Mouse (Mus musculus) forebrain, embryonic 12.5 days (tissue): ENCODE results near the gene Mlxipl. TPM values are rescaled to one million over a fixed set of nuclear protein-coding genes. Genes with fewer than 3 reads are reported as not detected.
A peak's percentile ranks its signal among the peaks of the same experiment; 100 is the strongest.

Experiments used
- ATAC-seq: fragments of 200-750 bp; cut with Nextera tagmentation; 2 replicates; pipeline ENCODE4 v1.8.0; 2017; ENCODE audit warnings: moderate TSS enrichment; ENCODE audit not compliant: low FRiP score
- H3K27ac ChIP-seq: fragments of 300-500 bp; sonication (generic); 2 replicates; pipeline ENCODE4 v1.5.1; 2016; ENCODE audit warnings: mild to moderate bottlenecking
- H3K27me3 ChIP-seq: fragments of 300-500 bp; sonication (generic); 2 replicates; pipeline ENCODE4 v1.6.1; 2016; ENCODE audit warnings: mild to moderate bottlenecking
- H3K36me3 ChIP-seq: fragments of 300-500 bp; sonication (generic); replicated peaks from 2 replicates; pipeline ENCODE4 v1.6.1; 2016; ENCODE audit warnings: mild to moderate bottlenecking
- H3K4me1 ChIP-seq: fragments of 300-500 bp; sonication (generic); 2 replicates; pipeline ENCODE4 v1.6.1; 2016
- H3K4me2 ChIP-seq: fragments of 300-500 bp; sonication (generic); 2 replicates; pipeline ENCODE4 v1.6.1; 2016; ENCODE audit warnings: mild to moderate bottlenecking, moderate library complexity
- H3K4me3 ChIP-seq: fragments of 300-500 bp; sonication (generic); replicated peaks from 2 replicates; pipeline ENCODE4 v1.5.1; 2016; ENCODE audit warnings: mild to moderate bottlenecking
- H3K9ac ChIP-seq: fragments of 300-500 bp; sonication (generic); 2 replicates; pipeline ENCODE4 v1.6.1; 2016; ENCODE audit warnings: mild to moderate bottlenecking
- H3K9me3 ChIP-seq: fragments of 300-500 bp; sonication (generic); 2 replicates; pipeline ENCODE4 v1.6.1; 2016
- WGBS: fragments of 180-500 bp; shearing (Covaris S2); methylation state at CpG from one replicate; pipeline ENCODE4 v1.1.7; 2016; 5-methylcytosine and 5-hydroxymethylcytosine counted together
- polyA plus RNA-seq: library from polyadenylated mRNA; unstranded; fragments of >200 nt; fragmentation: Nextera tagmentation; extraction: Ambion mirVana; gene quantifications from 2 replicates; pipeline ENCODE4 v1.2.1, GENCODE M21; 2016

The Mlxipl gene
- polyA plus RNA-seq, 1 experiment from 2014 or later, result 2.7 TPM

GRCm38 (mm10) chr5:135161650-135162049 is 72.0 kb downstream of the Mlxipl start:
- Histone ChIP-seq H3K27me3 (no peaks in the 10 kb centered on the region), H3K27ac (no peak overlapping the region), H3K4me3 (no peak overlapping the region), H3K36me3 (peaks cover 65% of the 10 kb centered on the region), H3K4me1 (no peaks in the 10 kb centered on the region), H3K4me2 (no peak overlapping the region), H3K9me3 (no peaks in the 10 kb centered on the region), H3K9ac (no peak overlapping the region)
- ATAC-seq, result no peak
- WGBS, result 92% methylated on average over 7 of the region's 7 CpGs

DNA sequence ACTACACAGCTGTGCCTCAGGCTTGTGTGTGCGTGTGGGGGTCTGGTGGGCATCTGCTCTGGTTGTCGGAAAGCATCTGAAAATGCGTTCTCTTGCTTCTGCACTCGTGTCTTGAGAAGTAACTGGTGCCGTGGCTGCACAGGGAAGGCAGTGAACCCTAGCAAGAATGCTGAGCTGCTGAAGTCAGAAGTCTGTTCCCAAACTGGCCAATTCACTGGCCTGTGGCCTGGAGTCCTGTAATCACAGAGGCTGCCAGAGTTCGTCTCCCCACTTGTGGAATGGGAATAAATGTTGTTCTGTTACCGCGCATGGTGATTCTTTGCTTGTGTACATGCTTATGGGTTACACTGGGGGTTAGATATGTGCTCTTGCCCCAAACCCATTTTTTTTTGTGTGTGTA is 72.7 kb downstream of the Mlxipl start:
- Histone ChIP-seq H3K4me3 (no peak overlapping the region), H3K4me2 (no peak overlapping the region), H3K9me3 (no peaks in the 10 kb centered on the region), H3K9ac (no peak overlapping the region), H3K36me3 (peaks cover 57% of the 10 kb centered on the region), H3K4me1 (no peaks in the 10 kb centered on the region), H3K27ac (no peak overlapping the region), H3K27me3 (no peaks in the 10 kb centered on the region)
- WGBS, result 94% methylated on average over 8 of the region's 8 CpGs
- ATAC-seq, result no peak

DNA sequence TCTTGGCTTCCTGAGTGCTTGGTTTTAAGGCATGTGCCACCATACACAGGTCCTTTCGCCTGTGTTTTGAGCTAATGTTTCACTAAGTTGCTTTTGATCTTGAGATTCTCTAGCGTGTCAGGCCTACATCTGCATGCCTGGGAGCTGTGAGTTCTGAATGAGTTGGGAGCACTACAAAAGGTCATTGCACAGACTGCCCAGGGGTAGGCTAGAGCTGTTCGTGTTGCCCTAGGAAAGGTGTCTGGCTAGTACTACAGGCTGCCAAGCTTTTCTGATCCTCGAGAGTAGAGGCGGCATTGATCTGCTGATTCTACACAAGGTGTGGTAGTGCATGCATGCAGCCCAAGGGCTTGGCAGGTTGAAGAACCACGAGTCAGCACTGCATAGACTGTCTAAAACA is 73.1 kb downstream of the Mlxipl start:
- H3K4me3 ChIP-seq, result no peak overlapping the region
- ATAC-seq, result no peak
- H3K4me1 ChIP-seq, result no peaks in the 10 kb centered on the region; the same call in 1 of the 2 replicates
- WGBS, result 91% methylated on average over 6 of the region's 6 CpGs
- peaks cover 54% of the 10 kb centered on the region for H3K36me3 ChIP-seq
- no peaks in the 10 kb centered on the region for H3K9me3 ChIP-seq
- no peaks in the 10 kb centered on the region for H3K27me3 ChIP-seq
- H3K9ac ChIP-seq, result no peak overlapping the region
- no peak overlapping the region for H3K4me2 ChIP-seq
- no peak overlapping the region for H3K27ac ChIP-seq

GRCm38 (mm10) chr5:135166909-135167308 is 77.2 kb downstream of the Mlxipl start:
- Histone ChIP-seq H3K27me3 (no peaks in the 10 kb centered on the region), H3K9ac (no peak overlapping the region), H3K4me3 (no peak overlapping the region), H3K27ac (no peak overlapping the region), H3K9me3 (no peaks in the 10 kb centered on the region), H3K36me3 (peaks cover 24% of the 10 kb centered on the region), H3K4me2 (no peak overlapping the region), H3K4me1 (peaks cover 12% of the 10 kb centered on the region)
- ATAC-seq, result no peak
- 84% methylated on average over 4 of the region's 4 CpGs for WGBS

DNA sequence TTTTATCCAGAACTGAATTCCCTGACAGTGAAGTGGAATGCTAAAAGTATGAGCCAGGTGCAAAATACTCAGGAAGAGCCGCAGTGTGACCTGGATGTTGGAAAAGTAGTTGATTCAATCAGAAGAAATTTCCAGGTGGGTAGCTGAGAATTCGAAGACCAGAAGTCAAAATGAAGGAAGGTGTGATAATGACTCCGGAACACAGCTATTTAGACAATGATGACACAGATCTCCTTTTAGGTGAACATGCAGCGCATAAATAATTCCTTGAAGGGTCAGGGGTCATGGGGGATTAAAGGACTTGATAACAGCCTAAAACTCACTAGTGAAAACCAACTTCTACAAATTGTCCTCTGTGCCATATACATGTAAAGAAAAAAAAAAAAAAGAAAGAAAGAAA is 77.8 kb downstream of the Mlxipl start:
- H3K9ac ChIP-seq, result no peak overlapping the region
- H3K27me3 ChIP-seq, result no peaks in the 10 kb centered on the region
- H3K9me3 ChIP-seq, result no peaks in the 10 kb centered on the region
- no peak overlapping the region for H3K4me3 ChIP-seq
- peaks cover 24% of the 10 kb centered on the region for H3K36me3 ChIP-seq
- WGBS, result 96% methylated on average over 4 of the region's 4 CpGs
- H3K4me2 ChIP-seq, result no peak overlapping the region
- no peak for ATAC-seq
- no peak overlapping the region for H3K27ac ChIP-seq
- H3K4me1 ChIP-seq, result peaks cover 12% of the 10 kb centered on the region

GRCm38 (mm10) chr5:135168063-135169062 is 78.7 kb downstream of the Mlxipl start, which contains the start of gene Bcl7b:
Gene Bcl7b (plus strand): TSS chr5:135168283.
- Histone ChIP-seq H3K27ac (peak within 1 kb of the TSS; percentile 99), H3K36me3 (peaks cover 25% of the 10 kb centered on the region), H3K4me1 (peaks cover 12% of the 10 kb centered on the region), H3K27me3 (no peaks in the 10 kb centered on the region), H3K4me2 (peak within 1 kb of the TSS; percentile 89), H3K4me3 (peak within 1 kb of the TSS; percentile 74), H3K9me3 (no peaks in the 10 kb centered on the region), H3K9ac (peak within 1 kb of the TSS; percentile 81)
- 3% methylated on average over 95 of the region's 95 CpGs for WGBS
- ATAC-seq, result peak; percentile 98

- ATAC-seq, result no peak
- H3K9ac ChIP-seq, result peak overlapping the region; percentile 81
- H3K27ac ChIP-seq, result no peak overlapping the region; the same call in 1 of the 2 replicates
- H3K4me3 ChIP-seq, result peak overlapping the region; percentile 74
- peaks cover 35% of the 10 kb centered on the region for H3K36me3 ChIP-seq
- 92% methylated on average over 5 of the region's 5 CpGs for WGBS
- H3K4me2 ChIP-seq, result peak overlapping the region; percentile 89
- H3K27me3 ChIP-seq, result no peaks in the 10 kb centered on the region
- H3K9me3 ChIP-seq, result no peaks in the 10 kb centered on the region
- peaks cover 12% of the 10 kb centered on the region for H3K4me1 ChIP-seq
Measured at GRCm38 (mm10) chr5:135169479-135169878, 79.8 kb downstream of the Mlxipl start.

DNA sequence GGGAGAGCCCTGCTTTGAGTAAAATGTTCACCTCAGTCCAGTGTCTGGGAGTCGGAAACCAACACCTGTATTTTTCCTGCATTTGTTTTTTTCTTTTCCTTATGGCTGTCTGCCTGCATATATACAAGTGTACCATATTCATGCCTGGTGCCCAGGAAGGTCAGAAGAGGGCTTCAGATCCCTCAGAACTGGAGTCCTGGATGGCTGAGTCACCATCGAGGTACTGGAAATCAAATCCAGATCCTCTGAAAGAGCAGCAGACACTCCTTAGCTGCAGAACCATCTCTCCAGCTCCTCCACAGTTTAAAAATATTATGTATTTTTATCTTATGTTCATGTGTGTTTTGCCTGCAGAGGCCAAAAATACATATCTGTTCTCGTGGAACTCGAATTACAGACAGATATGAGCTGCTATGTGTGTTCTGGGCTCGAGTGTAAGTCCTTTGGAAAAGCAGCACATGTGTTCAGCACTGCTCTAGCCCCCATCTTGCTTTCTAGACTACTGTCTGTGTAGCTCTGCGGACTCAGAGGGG is 82.1 kb downstream of the Mlxipl start:
- peaks cover 12% of the 10 kb centered on the region for H3K4me1 ChIP-seq
- no peak overlapping the region for H3K27ac ChIP-seq
- no peak for ATAC-seq
- H3K9ac ChIP-seq, result no peak overlapping the region
- 91% methylated on average over 6 of the region's 6 CpGs for WGBS
- peaks cover 51% of the 10 kb centered on the region for H3K36me3 ChIP-seq
- H3K27me3 ChIP-seq, result no peaks in the 10 kb centered on the region
- H3K4me3 ChIP-seq, result no peak overlapping the region
- no peak overlapping the region for H3K4me2 ChIP-seq
- H3K9me3 ChIP-seq, result no peaks in the 10 kb centered on the region

- no peak for ATAC-seq
Measured at GRCm38 (mm10) chr5:135172986-135173385, 83.3 kb downstream of the Mlxipl start.

DNA sequence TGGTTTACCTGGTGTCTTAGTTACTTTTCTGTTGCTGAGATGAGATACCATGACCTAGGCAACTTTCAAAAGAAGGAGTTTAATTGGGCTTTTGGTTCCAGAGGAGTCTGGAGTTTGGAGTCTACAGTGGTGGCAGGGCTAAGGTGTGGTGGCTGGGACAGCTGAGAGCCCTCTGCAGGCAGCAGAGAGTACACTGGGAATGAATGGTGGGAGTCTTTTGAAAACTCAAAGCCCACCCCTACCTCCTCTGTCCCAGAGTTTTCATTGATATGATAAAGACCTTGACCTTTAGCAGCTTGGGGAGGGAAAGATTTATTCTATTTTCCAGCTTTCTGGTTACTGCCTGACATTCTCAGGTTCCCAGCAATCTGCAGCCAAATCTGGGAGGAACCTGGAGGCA is 85.4 kb downstream of the Mlxipl start:
- peaks cover 84% of the 10 kb centered on the region for H3K36me3 ChIP-seq
- no peaks in the 10 kb centered on the region for H3K9me3 ChIP-seq
- H3K27me3 ChIP-seq, result no peaks in the 10 kb centered on the region
- no peak overlapping the region for H3K27ac ChIP-seq
- no peak overlapping the region for H3K4me3 ChIP-seq
- no peak overlapping the region for H3K9ac ChIP-seq
- H3K4me1 ChIP-seq, result peaks cover 1% of the 10 kb centered on the region; the same call in 1 of the 2 replicates
- no peak for ATAC-seq
- no peak overlapping the region for H3K4me2 ChIP-seq

More at GRCm38 (mm10) chr5:135172986-135173385, 83.3 kb downstream of the Mlxipl start:
- H3K4me3 ChIP-seq, result no peak overlapping the region
- H3K4me1 ChIP-seq, result peaks cover 12% of the 10 kb centered on the region
- no peak overlapping the region for H3K4me2 ChIP-seq
- H3K9me3 ChIP-seq, result no peaks in the 10 kb centered on the region
- H3K36me3 ChIP-seq, result peaks cover 64% of the 10 kb centered on the region
- no peak overlapping the region for H3K9ac ChIP-seq
- H3K27ac ChIP-seq, result no peak overlapping the region
- 93% methylated on average over 5 of the region's 5 CpGs for WGBS
- no peaks in the 10 kb centered on the region for H3K27me3 ChIP-seq

DNA sequence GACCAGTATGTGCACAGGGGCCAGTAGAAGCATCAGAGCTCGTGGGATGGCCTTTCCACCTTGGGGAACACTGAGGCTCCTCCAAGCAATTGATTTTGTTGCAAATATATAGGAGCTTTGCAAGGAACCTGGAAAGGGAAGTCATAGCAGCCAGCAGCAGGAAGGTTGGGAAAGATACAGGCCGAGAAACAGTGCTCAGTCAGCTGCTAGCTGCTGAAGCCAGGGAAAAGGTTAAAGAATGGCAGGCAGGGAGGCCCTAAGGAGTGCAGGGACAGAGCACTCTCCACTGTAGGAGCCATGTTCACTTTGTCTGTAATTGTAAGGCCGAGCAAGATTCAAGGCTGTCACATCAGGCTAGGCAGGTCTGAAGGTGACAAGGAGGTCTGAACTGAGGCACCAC is 88.8 kb downstream of the Mlxipl start:
- peaks cover 84% of the 10 kb centered on the region for H3K36me3 ChIP-seq
- no peak for ATAC-seq
- WGBS, result 87% methylated on average over 3 of the region's 3 CpGs

GRCm38 (mm10) chr5:135178996-135179395 is 89.3 kb downstream of the Mlxipl start:
- Histone ChIP-seq H3K9ac (no peak overlapping the region), H3K4me3 (no peak overlapping the region), H3K36me3 (peaks cover 79% of the 10 kb centered on the region), H3K9me3 (no peaks in the 10 kb centered on the region), H3K27ac (no peak overlapping the region), H3K4me2 (no peak overlapping the region), H3K4me1 (no peaks in the 10 kb centered on the region), H3K27me3 (no peaks in the 10 kb centered on the region)
- no peak for ATAC-seq
- WGBS, result 87% methylated on average over 4 of the region's 4 CpGs

More for the DNA sequence above, 88.8 kb downstream of the Mlxipl start:
- Histone ChIP-seq H3K27ac (no peak overlapping the region), H3K9me3 (no peaks in the 10 kb centered on the region), H3K27me3 (no peaks in the 10 kb centered on the region), H3K4me1 (no peaks in the 10 kb centered on the region), H3K9ac (no peak overlapping the region), H3K4me2 (no peak overlapping the region), H3K4me3 (no peak overlapping the region)
